Mouse (Mus musculus) liver, embryonic 13.5 days (tissue): Measurements from ENCODE around the gene Cactin. TPM values are rescaled to one million over a fixed set of nuclear protein-coding genes. Genes with fewer than 3 reads are reported as not detected.
A peak's percentile ranks its signal among the peaks of the same experiment; 100 is the strongest.

ENCODE experiments used
- ATAC-seq: fragments of 200-750 bp; cut with Nextera tagmentation; 2 replicates; pipeline ENCODE4 v1.8.0; 2017; ENCODE audit warnings: low read depth, mild to moderate bottlenecking, moderate number of reproducible peaks, moderate library complexity
- DNase-seq: peaks from one replicate; pipeline ENCODE4 v3.0.0; 2022
- H3K27ac ChIP-seq: fragments of 300-500 bp; sonication (generic); 2 replicates; pipeline ENCODE4 v1.5.1; 2015; ENCODE audit warnings: moderate library complexity, mild to moderate bottlenecking, inconsistent platforms
- H3K27me3 ChIP-seq: fragments of 300-500 bp; sonication (generic); 2 replicates; pipeline ENCODE4 v1.6.1; 2015; ENCODE audit warnings: mild to moderate bottlenecking, inconsistent platforms
- H3K36me3 ChIP-seq: fragments of 300-500 bp; sonication (generic); 2 replicates; pipeline ENCODE4 v1.6.1; 2015; ENCODE audit warnings: mild to moderate bottlenecking, inconsistent platforms
- H3K4me1 ChIP-seq: fragments of 300-500 bp; sonication (generic); replicated peaks from 2 replicates; pipeline ENCODE4 v1.6.1; 2015; ENCODE audit warnings: inconsistent platforms
- H3K4me2 ChIP-seq: fragments of 300-500 bp; sonication (generic); 2 replicates; pipeline ENCODE4 v1.6.1; 2015; ENCODE audit warnings: inconsistent platforms, mild to moderate bottlenecking, moderate library complexity
- H3K4me3 ChIP-seq: fragments of 300-500 bp; sonication (generic); replicated peaks from 2 replicates; pipeline ENCODE4 v1.5.1; 2015; ENCODE audit warnings: mild to moderate bottlenecking, inconsistent platforms
- H3K9ac ChIP-seq: fragments of 300-500 bp; sonication (generic); 2 replicates; pipeline ENCODE4 v1.6.1; 2015; ENCODE audit warnings: mild to moderate bottlenecking, inconsistent platforms
- H3K9me3 ChIP-seq: fragments of 300-500 bp; sonication (generic); replicated peaks from 2 replicates; pipeline ENCODE4 v1.6.1; 2016; ENCODE audit warnings: inconsistent platforms
- WGBS: fragments of 180-500 bp; shearing (Covaris S2); methylation state at CpG from one replicate; pipeline ENCODE4 v1.1.7; 2015; ENCODE audit not compliant: insufficient replicate concordance; 5-methylcytosine and 5-hydroxymethylcytosine counted together
- polyA plus RNA-seq: library from polyadenylated mRNA; unstranded; fragments of >200 nt; fragmentation: Nextera tagmentation; extraction: Ambion mirVana; gene quantifications from 2 replicates; pipeline ENCODE4 v1.2.1, GENCODE M21; 2015

Gene Cactin
- polyA plus RNA-seq, 1 experiment from 2014 or later: 29.5 TPM

GRCm38 (mm10) chr10:81344421-81345161 is 23.7 kb downstream of the Cactin start:
- ATAC-seq: no peak

GRCm38 (mm10) chr10:81345162-81345534 is 24.2 kb downstream of the Cactin start:
- Histone ChIP-seq H3K27me3 (peaks cover 51% of the 10 kb centered on the region), H3K4me3 (no peak overlapping the region), H3K4me2 (no peak overlapping the region), H3K4me1 (peaks cover 72% of the 10 kb centered on the region), H3K27ac (no peak overlapping the region), H3K36me3 (peaks cover 14% of the 10 kb centered on the region), H3K9ac (no peak overlapping the region), H3K9me3 (no peaks in the 10 kb centered on the region)
- ATAC-seq (no peak), DNase-seq (no peak)
- WGBS: 53% methylated on average over 4 of the region's 4 CpGs

More at GRCm38 (mm10) chr10:81344421-81345161, 23.7 kb downstream of the Cactin start:
- 44% methylated on average over 8 of the region's 8 CpGs for WGBS
- Histone ChIP-seq H3K9ac (no peak overlapping the region), H3K36me3 (peaks cover 14% of the 10 kb centered on the region), H3K27ac (no peak overlapping the region), H3K4me2 (no peak overlapping the region), H3K27me3 (peaks cover 51% of the 10 kb centered on the region), H3K9me3 (no peaks in the 10 kb centered on the region), H3K4me1 (peaks cover 71% of the 10 kb centered on the region), H3K4me3 (no peak overlapping the region)
- DNase-seq: no peak

GRCm38 (mm10) chr10:81346453-81347067 is 25.7 kb downstream of the Cactin start:
- Histone ChIP-seq H3K9ac (peak overlapping the region; percentile 66), H3K27me3 (peaks cover 45% of the 10 kb centered on the region), H3K27ac (peak overlapping the region; percentile 54), H3K4me3 (peak overlapping the region; percentile 42), H3K4me1 (peaks cover 65% of the 10 kb centered on the region), H3K4me2 (peak overlapping the region; percentile 71), H3K9me3 (no peaks in the 10 kb centered on the region), H3K36me3 (peaks cover 14% of the 10 kb centered on the region)
- WGBS: 15% methylated on average over 54 of the region's 55 CpGs
- peak; percentile 12; the same call in 1 of the 2 replicates for ATAC-seq
- peak; percentile 69 for DNase-seq

GRCm38 (mm10) chr10:81349146-81349545 is 28.2 kb downstream of the Cactin start:
- Histone ChIP-seq H3K9me3 (no peaks in the 10 kb centered on the region), H3K27me3 (peaks cover 20% of the 10 kb centered on the region), H3K4me2 (peak overlapping the region; percentile 98), H3K9ac (peak overlapping the region; percentile 96), H3K4me3 (peak overlapping the region; percentile 90), H3K4me1 (peaks cover 68% of the 10 kb centered on the region), H3K36me3 (peaks cover 14% of the 10 kb centered on the region), H3K27ac (peak overlapping the region; percentile 93)
- 6% methylated on average over 12 of the region's 12 CpGs for WGBS
- DNase-seq (peak; percentile 79), ATAC-seq (peak; percentile 45)

GRCm38 (mm10) chr10:81349961-81350350 is 29.1 kb downstream of the Cactin start:
- DNase-seq (no peak), ATAC-seq (peak; percentile 1)
- peak overlapping the region; percentile 90 for H3K4me3 ChIP-seq
- peaks cover 76% of the 10 kb centered on the region for H3K4me1 ChIP-seq
- peak overlapping the region; percentile 96 for H3K9ac ChIP-seq
- under 1% methylated on average over 29 of the region's 29 CpGs for WGBS
- H3K36me3 ChIP-seq: peaks cover 14% of the 10 kb centered on the region
- H3K9me3 ChIP-seq: no peaks in the 10 kb centered on the region
- peak overlapping the region; percentile 93 for H3K27ac ChIP-seq
- H3K27me3 ChIP-seq: peaks cover 12% of the 10 kb centered on the region
- H3K4me2 ChIP-seq: peak overlapping the region; percentile 98

GRCm38 (mm10) chr10:81350351-81351063 is 29.6 kb downstream of the Cactin start, which contains the start of gene Hmg20b:
Hmg20b (minus strand) TSS chr10:81350480.
- peak; percentile 90 for ATAC-seq
- peaks cover 7% of the 10 kb centered on the region for H3K27me3 ChIP-seq
- under 1% methylated on average over 54 of the region's 54 CpGs for WGBS
- H3K9me3 ChIP-seq: no peaks in the 10 kb centered on the region
- peaks cover 82% of the 10 kb centered on the region for H3K4me1 ChIP-seq
- DNase-seq: peak; percentile 99
- peak within 1 kb of the TSS; percentile 90 for H3K4me3 ChIP-seq
- peak within 1 kb of the TSS; percentile 98 for H3K4me2 ChIP-seq
- peak within 1 kb of the TSS; percentile 96 for H3K9ac ChIP-seq
- H3K36me3 ChIP-seq: peaks cover 14% of the 10 kb centered on the region
- H3K27ac ChIP-seq: peak within 1 kb of the TSS; percentile 93

GRCm38 (mm10) chr10:81351678-81352291 is 30.9 kb downstream of the Cactin start:
- Histone ChIP-seq H3K4me3 (peak overlapping the region; percentile 59), H3K4me1 (peaks cover 86% of the 10 kb centered on the region), H3K4me2 (peak overlapping the region; percentile 68), H3K27me3 (no peaks in the 10 kb centered on the region), H3K9ac (peak overlapping the region; percentile 60), H3K36me3 (peaks cover 14% of the 10 kb centered on the region), H3K27ac (peak overlapping the region; percentile 88), H3K9me3 (no peaks in the 10 kb centered on the region)
- WGBS: 6% methylated on average over 9 of the region's 9 CpGs
- DNase-seq (peak; percentile 83), ATAC-seq (peak; percentile 23; the same call in 1 of the 2 replicates)

- Histone ChIP-seq H3K4me3 (no peak overlapping the region), H3K27ac (no peak overlapping the region), H3K4me1 (peaks cover 77% of the 10 kb centered on the region), H3K9me3 (no peaks in the 10 kb centered on the region), H3K9ac (0 out of 2 replicates have a peak overlapping the region, but pooled peaks have one; percentile 11), H3K4me2 (no peak overlapping the region), H3K36me3 (peaks cover 3% of the 10 kb centered on the region; the same call in 1 of the 2 replicates), H3K27me3 (no peaks in the 10 kb centered on the region)
- no peak for DNase-seq
- WGBS: 63% methylated on average over 9 of the region's 9 CpGs
- no peak for ATAC-seq
Observed at GRCm38 (mm10) chr10:81354738-81355477, 34.0 kb downstream of the Cactin start.

GRCm38 (mm10) chr10:81355533-81355932 is 34.6 kb downstream of the Cactin start:
- H3K4me1 ChIP-seq: peaks cover 83% of the 10 kb centered on the region
- H3K9ac ChIP-seq: no peak overlapping the region
- H3K27ac ChIP-seq: peak overlapping the region; percentile 79; the same call in 1 of the 2 replicates
- H3K9me3 ChIP-seq: no peaks in the 10 kb centered on the region
- no peak for ATAC-seq
- H3K27me3 ChIP-seq: no peaks in the 10 kb centered on the region
- H3K4me2 ChIP-seq: no peak overlapping the region
- WGBS: 49% methylated on average over 4 of the region's 4 CpGs
- peaks cover 9% of the 10 kb centered on the region for H3K36me3 ChIP-seq
- DNase-seq: no peak
- no peak overlapping the region for H3K4me3 ChIP-seq

- no peaks in the 10 kb centered on the region for H3K27me3 ChIP-seq
- H3K27ac ChIP-seq: peak overlapping the region; percentile 79
- peak overlapping the region; percentile 87 for H3K4me3 ChIP-seq
- no peak for ATAC-seq
- peaks cover 85% of the 10 kb centered on the region for H3K4me1 ChIP-seq
- H3K4me2 ChIP-seq: peak overlapping the region; percentile 95
- H3K36me3 ChIP-seq: peaks cover 19% of the 10 kb centered on the region
- 25% methylated on average over 12 of the region's 12 CpGs for WGBS
- peak overlapping the region; percentile 66 for H3K9ac ChIP-seq
- H3K9me3 ChIP-seq: no peaks in the 10 kb centered on the region
- no peak for DNase-seq
Observed at GRCm38 (mm10) chr10:81356352-81356990, 35.6 kb downstream of the Cactin start.
